In the genomic region with DNA sequence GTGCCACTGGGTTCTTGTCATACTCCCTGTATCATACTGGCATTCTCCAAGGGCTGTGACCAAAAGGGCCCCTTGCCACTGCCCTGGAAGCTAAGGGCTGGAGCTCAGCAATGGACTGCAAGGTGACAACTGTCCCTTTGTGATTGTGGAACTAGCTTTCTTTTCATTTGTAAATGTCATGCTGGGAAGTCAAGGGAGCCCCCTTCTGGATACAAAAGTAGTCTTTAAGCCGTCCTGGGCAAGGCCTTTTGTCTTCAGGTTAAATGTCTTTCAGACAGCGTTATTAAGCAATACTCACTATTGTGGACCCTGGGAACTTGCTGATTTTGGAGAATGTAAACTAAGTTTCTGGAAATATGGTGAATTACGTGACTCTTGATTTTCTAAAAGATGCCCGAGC, we compare ENCODE assay signal across 17 mouse cellular contexts. TPM values are rescaled to one million over a fixed set of nuclear protein-coding genes. Genes with fewer than 3 reads are reported as not detected.
DNase-seq lines count a peak whose midpoint lies in the region; ATAC-seq lines count a peak whose summit lies in the region.
"Had no signal": no experiment of that assay in that cellular context is flagged by ENCODE, and none has a peak within 500 bp of the region (broad histone marks: within the 10 kb centered on the region; RNA-seq: fewer than 3 reads in every experiment).

No protein-coding gene starts in this region.

- no peak overlapping the region for H3K4me2 ChIP-seq in embryonic facial prominence, embryonic 11.5 days (ENCODE audit: low read depth, low read length)

- WGBS in embryonic facial prominence, embryonic 11.5 days, result 5% methylated on average over 4 of the region's 4 CpGs
- WGBS in embryonic facial prominence, embryonic 10.5 days, result 5% methylated on average over 4 of the region's 4 CpGs

- H3K27me3 ChIP-seq in embryonic facial prominence, embryonic 11.5 days (ENCODE audit: control insufficient read depth, insufficient read depth, low read length), result peaks cover 8% of the 10 kb centered on the region; the same call in 1 of the 2 replicates
- H3K27me3 ChIP-seq in embryonic facial prominence, embryonic 10.5 days (replicated peaks; ENCODE audit: low read depth, poor library complexity, severe bottlenecking), result peaks cover 53% of the 10 kb centered on the region

- H3K9me3 ChIP-seq in embryonic facial prominence, embryonic 11.5 days (replicated peaks; ENCODE audit: control insufficient read depth, low read length), result no peaks in the 10 kb centered on the region
- no peaks in the 10 kb centered on the region for H3K9me3 ChIP-seq in embryonic facial prominence, embryonic 10.5 days
- H3K9me3 ChIP-seq: limb, embryonic 12.5 days; stomach, embryonic 15.5 days had no signal

- no peaks in the 10 kb centered on the region for H3K36me3 ChIP-seq in embryonic facial prominence, embryonic 11.5 days (replicated peaks; ENCODE audit: control insufficient read depth, insufficient read depth, low read depth, low read length)
- H3K36me3 ChIP-seq in embryonic facial prominence, embryonic 10.5 days (replicated peaks), result no peaks in the 10 kb centered on the region
- H3K36me3 ChIP-seq: limb, embryonic 12.5 days; stomach, embryonic 15.5 days had no signal

- H3K27ac ChIP-seq in embryonic facial prominence, embryonic 11.5 days (replicated peaks; ENCODE audit: low read depth, low read length), result no peak overlapping the region
- no peak overlapping the region; the same call in 1 of the 2 replicates for H3K27ac ChIP-seq in embryonic facial prominence, embryonic 10.5 days (replicated peaks)
- H3K27ac ChIP-seq: limb, embryonic 12.5 days; stomach, embryonic 15.5 days had no signal

- DNase-seq in embryonic facial prominence, embryonic 11.5 days (ENCODE audit: low spot score), result peak; percentile 57
- no peak for DNase-seq in embryonic facial prominence, embryonic 10.5 days (ENCODE audit: low spot score)
- peak; percentile 9 for DNase-seq in kidney, postnatal 10 days
- no peak for DNase-seq in kidney, adult 18-20 months
- DNase-seq in 416B (ENCODE audit: low read depth), result peak; percentile 19
- peak; percentile 67 for DNase-seq in embryo, embryonic 10.5 days (ENCODE audit: low spot score)
- no peak for DNase-seq in frontal cortex, adult 2 months (ENCODE audit: extremely low spot score in 1 of 2, low spot score in 1 of 2)
- DNase-seq in layer of hippocampus, adult 18-20 months (ENCODE audit: low spot score in 2 of 2), result no peak
- DNase-seq: adrenal gland, postnatal 36 days; cerebellum, postnatal 25 days; heart, adult 18-20 months; thymus, postnatal 25 days had no signal

- no peak overlapping the region for H3K9ac ChIP-seq in embryonic facial prominence, embryonic 11.5 days (replicated peaks; ENCODE audit: low read length)
- H3K9ac ChIP-seq: stomach, embryonic 15.5 days had no signal

- H3K4me1 ChIP-seq in embryonic facial prominence, embryonic 11.5 days (ENCODE audit: control insufficient read depth, insufficient read depth, low read length), result no peaks in the 10 kb centered on the region; the same call in 1 of the 2 replicates
- H3K4me1 ChIP-seq in embryonic facial prominence, embryonic 10.5 days, result peaks cover 35% of the 10 kb centered on the region

- H3K4me3 ChIP-seq in embryonic facial prominence, embryonic 11.5 days (ENCODE audit: low read depth, low read length), result no peak overlapping the region
- no peak overlapping the region for H3K4me3 ChIP-seq in embryonic facial prominence, embryonic 10.5 days

- no peak for ATAC-seq in embryonic facial prominence, embryonic 11.5 days (replicated peaks; ENCODE audit: insufficient number of reproducible peaks, low FRiP score, low TSS enrichment, low read depth)

RNA-seq across cellular contexts. Expression of gene Dkk1, which starts 4.3 kb away (rescaled TPM):
- polyA plus RNA-seq in embryonic facial prominence, embryonic 11.5 days (2014; fragmentation: Nextera tagmentation; extraction: Ambion mirVana), result 20.1 and 24.5 TPM in 2 replicates
- 11.6 and 16.5 TPM in 2 replicates for polyA plus RNA-seq in embryonic facial prominence, embryonic 10.5 days (2016; fragmentation: Nextera tagmentation; extraction: Ambion mirVana)
- 0.06 TPM in 2 replicates for polyA plus RNA-seq in frontal cortex, adult 2 months (2012; rRNA removed)
- total RNA-seq in layer of hippocampus, adult 18-20 months (2021), result not detected
- total RNA-seq: adrenal gland, postnatal 36 days; heart, adult 18-20 months; left cerebral cortex, adult 18-20 months; megakaryocyte, adult 5-6 weeks had no signal
- polyA plus RNA-seq: small intestine, adult 2 months had no signal

Comparison
In these comparisons a context has a peak if more than half of its experiments do, and no peak if none do; other contexts are left out.
1. DNase-seq: peak in embryonic facial prominence, embryonic 11.5 days (single experiment), kidney, postnatal 10 days (single experiment), 416B (single experiment) and embryo, embryonic 10.5 days (single experiment); none in embryonic facial prominence, embryonic 10.5 days (single experiment), kidney, adult 18-20 months (single experiment), frontal cortex, adult 2 months (0 of 2) and layer of hippocampus, adult 18-20 months (0 of 2).
2. RNA of gene Dkk1, which starts 4.3 kb away (polyA plus RNA-seq): 20.1 to 24.5 TPM in embryonic facial prominence, embryonic 11.5 days and 11.6 to 16.5 TPM in embryonic facial prominence, embryonic 10.5 days; 0.06 TPM in frontal cortex, adult 2 months; every median in the first group is over 10 times any median in the second.